Mouse (Mus musculus) MN1 (cell line): ENCODE measurements around the gene Muc5ac.
"Not testable (repeated sequence)": the region's sequence is repeated elsewhere in the genome, so short reads cannot be mapped to it uniquely, and the experiment has no call there.

Source experiments
- DNase-seq: peaks from one replicate; pipeline ENCODE4 v3.0.0-alpha.2; 2016; ENCODE audit warnings: low spot score

The Muc5ac gene

GRCm38 (mm10) chr7:141788677-141789452, at the start of gene Muc5ac:
Gene Muc5ac, plus strand, starts transcription at chr7:141788972.
- no peak for DNase-seq

DNA sequence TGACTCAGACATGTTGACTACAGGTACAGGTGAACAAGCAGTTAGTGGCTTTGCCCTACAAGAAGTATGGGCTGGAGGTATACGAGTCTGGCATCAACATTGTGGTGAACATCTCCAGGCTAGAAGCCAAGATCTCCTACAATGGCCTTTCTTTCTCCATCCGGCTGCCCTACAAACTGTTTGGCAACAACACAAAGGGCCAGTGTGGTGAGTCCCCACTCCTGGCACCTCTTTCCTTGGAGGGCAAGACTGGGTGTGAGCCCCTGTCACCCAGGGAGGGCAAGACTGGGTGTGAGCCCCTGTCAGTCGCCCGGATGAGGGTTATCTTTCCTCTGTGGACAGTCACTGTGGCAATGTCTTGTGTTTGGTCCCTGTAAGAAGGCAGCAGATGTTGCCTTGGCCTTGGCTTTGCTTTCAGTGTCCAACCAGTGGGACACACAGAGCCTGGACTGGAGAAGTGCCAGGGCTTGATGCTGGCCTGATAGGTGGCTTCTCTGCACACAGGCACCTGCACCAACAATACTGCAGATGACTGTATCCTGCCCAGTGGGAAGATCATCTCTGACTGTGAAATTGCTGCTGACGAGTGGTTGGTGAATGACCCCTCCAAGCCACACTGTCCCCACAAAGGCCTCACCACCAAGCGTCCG, 41.2 kb upstream of the Muc5ac start:
- DNase-seq, result no peak

- no peak for DNase-seq
Observed at GRCm38 (mm10) chr7:141752513-141752912, 36.3 kb upstream of the Muc5ac start.

DNA sequence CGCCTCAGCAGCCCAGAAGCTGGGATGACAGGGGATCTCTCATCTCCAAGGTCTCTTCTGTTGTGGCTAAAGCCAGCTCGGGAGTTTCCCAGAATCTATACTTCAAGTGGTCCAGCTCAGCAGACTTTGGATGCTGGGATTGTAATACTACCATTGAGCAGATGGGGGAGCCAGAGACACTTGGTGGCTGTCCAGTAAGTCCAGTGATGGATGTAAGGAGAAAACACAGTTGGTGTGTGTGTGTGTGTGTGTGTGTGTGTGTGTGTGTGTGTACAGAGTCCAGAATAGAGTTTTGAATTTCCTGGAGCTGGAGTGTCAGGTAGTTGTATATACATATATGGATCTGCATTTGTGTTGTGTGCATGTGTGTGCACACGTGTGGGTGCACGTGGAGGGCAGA, 32.9 kb upstream of the Muc5ac start:
- peak; percentile 59 for DNase-seq

DNA sequence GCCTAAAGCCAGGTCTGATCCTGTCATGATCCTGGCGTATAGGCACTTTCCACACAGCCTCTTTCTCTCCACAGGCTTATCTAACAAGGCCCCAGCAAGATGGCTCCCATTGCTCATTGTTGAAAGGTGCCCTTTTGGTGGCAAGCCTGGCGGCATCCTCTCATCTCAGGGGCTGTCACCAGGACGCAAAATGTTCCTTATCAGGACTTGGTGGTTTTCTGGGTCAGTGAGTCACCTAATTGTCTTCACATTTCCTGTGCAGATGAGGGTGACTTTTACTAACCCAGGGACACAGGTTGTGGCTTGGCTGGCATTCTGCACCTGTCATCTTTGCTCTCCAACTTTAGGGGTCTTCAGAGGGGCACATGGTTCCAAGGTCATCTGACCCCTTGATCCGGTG, 30.5 kb upstream of the Muc5ac start:
- no peak for DNase-seq

GRCm38 (mm10) chr7:141770521-141770920, 18.3 kb upstream of the Muc5ac start:
- DNase-seq, result no peak

GRCm38 (mm10) chr7:141770988-141771387, 17.8 kb upstream of the Muc5ac start:
- DNase-seq, result no peak

DNA sequence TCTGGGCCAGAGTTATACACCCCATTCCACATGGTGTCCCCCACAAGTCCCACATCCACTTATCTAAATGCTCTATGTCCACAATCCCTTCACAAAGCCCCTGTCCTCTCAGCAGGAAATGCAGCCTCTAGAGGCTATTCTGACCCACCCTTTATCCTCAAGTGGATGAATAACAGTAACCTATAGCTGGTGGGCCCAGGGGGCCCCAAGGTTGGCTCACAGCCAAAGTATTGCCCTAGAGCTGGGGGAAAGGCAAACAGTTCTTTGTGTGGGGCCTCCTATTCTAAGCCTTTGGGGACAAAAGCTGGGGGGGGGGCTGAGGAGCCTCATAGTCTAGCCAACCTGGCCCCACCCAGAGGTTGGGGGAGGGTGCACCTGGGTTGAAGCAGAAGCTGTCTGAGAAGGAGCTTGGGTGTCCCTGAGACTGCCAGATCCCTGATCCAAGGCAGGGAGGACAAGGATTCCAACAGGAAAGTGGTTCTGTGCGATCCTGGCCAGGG, 16.7 kb upstream of the Muc5ac start:
- DNase-seq, result no peak

GRCm38 (mm10) chr7:141774855-141775254, 13.9 kb upstream of the Muc5ac start:
- DNase-seq, result no peak

DNA sequence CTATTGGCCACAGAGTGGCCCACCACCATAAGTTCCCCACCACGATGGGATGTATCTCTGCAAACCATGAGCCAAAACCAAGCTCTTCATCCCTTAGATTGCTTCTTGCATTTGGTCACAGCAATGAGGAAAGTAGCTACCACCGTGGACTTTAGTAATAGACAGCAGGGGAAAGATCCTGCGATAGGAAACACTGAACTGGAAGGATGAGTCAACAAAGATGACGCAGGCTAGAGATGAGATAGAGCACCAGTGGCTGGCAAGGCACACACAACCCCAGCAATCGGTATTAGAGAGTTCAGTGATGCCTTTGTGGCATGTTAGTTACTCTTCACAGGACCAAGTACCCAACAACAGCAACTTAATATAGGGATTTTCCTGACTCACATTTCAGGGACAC, 12.6 kb upstream of the Muc5ac start:
- DNase-seq, result no peak

- DNase-seq, result no peak
Observed at GRCm38 (mm10) chr7:141794251-141794650, 5.5 kb downstream of the Muc5ac start.

DNA sequence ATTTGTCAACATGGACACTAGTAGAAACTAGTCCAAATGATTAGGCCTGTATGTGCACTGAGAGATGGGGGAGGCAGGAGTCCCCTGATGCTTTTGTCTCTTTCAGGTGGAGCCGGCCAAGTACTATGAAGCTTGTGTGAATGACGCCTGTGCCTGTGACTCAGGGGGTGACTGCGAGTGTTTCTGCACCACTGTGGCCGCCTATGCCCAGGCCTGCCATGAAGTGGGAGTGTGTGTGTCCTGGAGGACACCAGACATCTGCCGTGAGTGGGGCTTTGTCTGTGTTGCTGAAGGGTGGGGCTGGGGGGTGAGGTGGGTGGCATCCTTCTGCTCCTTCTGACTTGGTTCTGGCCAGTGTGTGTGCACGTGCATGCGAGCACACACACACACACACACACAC, 14.4 kb downstream of the Muc5ac start:
- DNase-seq, result no peak

- no peak for DNase-seq
Observed at GRCm38 (mm10) chr7:141805384-141805783, 16.6 kb downstream of the Muc5ac start.

DNA sequence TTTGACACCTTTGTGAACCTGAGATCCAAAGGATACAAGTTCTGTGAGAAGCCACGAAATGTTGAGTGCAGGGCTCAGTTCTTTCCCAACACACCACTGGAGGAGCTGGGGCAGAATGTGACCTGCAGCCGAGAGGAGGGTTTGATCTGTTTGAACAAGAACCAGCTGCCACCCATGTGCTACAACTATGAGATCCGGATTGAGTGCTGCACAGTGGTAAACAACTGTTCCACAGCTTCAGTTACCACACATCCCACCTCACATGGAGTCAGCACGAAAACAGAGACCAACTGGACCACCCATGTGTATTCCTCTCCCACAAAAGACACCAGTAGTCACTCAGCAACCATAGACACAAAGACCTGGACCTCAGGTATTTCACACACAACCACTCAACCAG, 19.1 kb downstream of the Muc5ac start:
- DNase-seq, result not testable (repeated sequence)

GRCm38 (mm10) chr7:141809933-141810332, 21.2 kb downstream of the Muc5ac start:
- DNase-seq, result not testable (repeated sequence)

DNA sequence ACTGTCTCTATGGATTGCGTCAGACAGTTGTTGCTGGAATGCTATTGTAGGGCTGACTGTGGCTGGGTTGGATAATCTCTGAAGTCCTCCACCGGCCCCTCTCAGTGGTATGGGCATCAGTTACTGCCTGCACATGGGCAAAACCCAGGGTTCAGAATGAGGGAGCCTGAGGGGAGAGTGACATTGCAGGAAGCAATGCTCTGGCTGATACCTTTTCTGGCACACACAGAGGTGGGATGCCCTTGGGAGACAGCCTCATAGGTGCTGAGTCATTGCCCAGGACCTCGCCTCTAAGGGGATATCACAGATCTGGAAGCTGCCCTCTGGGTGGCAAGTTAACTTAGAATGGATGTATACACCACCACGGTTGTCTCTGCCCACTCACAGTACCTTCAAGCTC, 24.5 kb downstream of the Muc5ac start:
- DNase-seq, result no peak

GRCm38 (mm10) chr7:141815361-141815760, 26.6 kb downstream of the Muc5ac start:
- no peak for DNase-seq

DNA sequence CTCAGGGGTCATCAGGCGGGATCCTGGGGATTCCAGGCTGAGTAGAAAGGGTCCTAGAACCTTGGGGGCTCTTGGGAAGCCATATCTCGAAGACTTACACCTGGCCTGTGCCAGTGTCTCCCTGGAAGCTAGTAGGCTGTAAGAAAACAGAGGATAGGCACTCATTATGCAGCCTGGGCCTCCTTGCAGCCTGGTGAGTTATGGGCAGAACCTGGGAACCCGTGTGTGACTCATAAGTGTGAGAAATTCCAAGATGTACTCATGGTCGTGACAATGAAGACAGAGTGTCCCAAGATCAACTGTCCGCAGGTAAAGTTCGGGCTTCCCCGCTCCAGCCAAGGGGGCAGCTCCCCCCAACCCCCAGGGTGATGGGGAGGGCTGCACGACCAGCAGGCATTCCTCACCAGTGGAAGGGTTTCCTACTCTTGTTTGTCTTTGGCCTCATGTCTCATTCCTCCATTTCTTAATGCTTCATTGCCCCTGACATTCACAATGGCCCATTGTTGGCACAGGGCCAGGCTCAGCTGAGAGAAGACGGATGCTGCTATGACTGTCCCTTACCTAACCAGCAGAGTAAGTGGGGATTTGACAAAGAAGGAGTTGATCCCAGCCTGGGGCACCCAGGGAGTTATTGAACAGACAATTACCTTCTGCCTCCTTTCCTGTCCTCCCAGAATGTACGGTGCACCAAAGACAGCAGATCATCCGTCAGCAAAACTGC, 28.7 kb downstream of the Muc5ac start:
- DNase-seq, result no peak

- no peak for DNase-seq
Observed at GRCm38 (mm10) chr7:141818267-141818666, 29.5 kb downstream of the Muc5ac start.

- no peak for DNase-seq
Observed at GRCm38 (mm10) chr7:141822582-141823261, 34.0 kb downstream of the Muc5ac start.

- no peak for DNase-seq
Observed at GRCm38 (mm10) chr7:141823699-141824098, 34.9 kb downstream of the Muc5ac start.

GRCm38 (mm10) chr7:141824398-141824797, 35.6 kb downstream of the Muc5ac start:
- no peak for DNase-seq
